Mouse (Mus musculus) E14TG2a.4 (cell line): ENCODE measurements around the gene Umps.

Experiments used
- CTCF ChIP-seq: conservative IDR thresholded peaks from 2 replicates; pipeline ENCODE4 v1.5.1; 2014; ENCODE audit warnings: low read length
- NANOG ChIP-seq: IDR thresholded peaks from 2 replicates; pipeline ENCODE4 v1.6.1; 2014; ENCODE audit warnings: borderline replicate concordance, low read length, mixed read lengths

DNA sequence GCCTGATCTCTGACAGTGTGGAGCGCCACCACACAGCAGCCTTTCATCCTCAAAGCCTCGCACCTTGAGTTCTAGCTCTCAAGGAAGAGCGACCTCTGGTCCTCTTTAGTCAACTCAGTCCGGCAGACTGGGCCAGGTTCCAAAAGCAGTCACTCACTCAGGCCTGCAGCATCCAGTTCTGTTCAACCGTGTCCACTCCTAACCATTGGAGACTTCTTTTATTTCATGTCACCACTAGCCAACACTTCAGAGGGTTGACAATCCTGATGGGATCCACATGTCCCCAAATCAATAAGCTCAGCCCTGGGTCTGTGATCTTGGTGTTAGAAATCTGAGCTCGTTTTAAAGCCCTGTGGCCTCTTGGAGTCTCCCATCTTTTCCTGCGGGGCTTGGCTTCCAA is 20.8 kb downstream of the Umps start:
- TF ChIP-seq CTCF (no peak), NANOG (no peak)
